Mouse (Mus musculus) bone marrow macrophage, adult 2 months (primary cell): ENCODE measurements around the gene Arfgef3.

Experiments used
- CTCF ChIP-seq: IDR thresholded peaks from 2 replicates; pipeline ENCODE4 v1.5.1; 2012; ENCODE audit warnings: low read depth, mild to moderate bottlenecking, low read length, moderate library complexity
- POLR2A ChIP-seq: IDR thresholded peaks from 2 replicates; pipeline ENCODE4 v1.6.1; 2012; ENCODE audit warnings: mild to moderate bottlenecking, low read depth, low read length, borderline replicate concordance

DNA sequence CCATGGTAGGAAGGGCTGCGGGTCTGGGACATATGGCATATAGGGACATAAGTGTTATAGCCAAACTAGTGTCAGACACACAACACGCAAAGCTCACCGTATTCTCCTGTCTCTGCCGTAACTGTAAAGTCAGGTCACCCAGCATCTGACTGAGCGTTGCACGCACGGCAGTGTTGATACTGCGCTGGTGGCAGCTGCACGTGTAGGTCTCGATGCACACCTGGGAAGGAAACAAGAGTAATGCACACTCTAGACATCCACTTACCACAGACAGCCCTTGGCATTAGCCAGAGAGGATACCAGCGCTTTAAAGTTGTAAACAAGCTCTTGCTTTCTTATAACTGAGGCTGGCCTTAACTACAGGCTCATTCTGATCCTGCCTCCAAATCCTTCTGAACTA is 79.0 kb downstream of the Arfgef3 start:
- TF ChIP-seq CTCF (no peak), POLR2A (no peak)
